Mouse (Mus musculus) heart, embryonic 13.5 days (tissue): ENCODE results near the gene 4930513O06Rik. TPM values are rescaled to one million over a fixed set of nuclear protein-coding genes. Genes with fewer than 3 reads are reported as not detected.

Experiments used
- ATAC-seq: fragments of 200-750 bp; cut with Nextera tagmentation; 2 replicates; pipeline ENCODE4 v1.8.0; 2017; ENCODE audit warnings: moderate TSS enrichment; ENCODE audit not compliant: insufficient number of reproducible peaks, low FRiP score, low TSS enrichment; ENCODE audit errors: extremely low read depth
- H3K27ac ChIP-seq: fragments of 300-500 bp; sonication (generic); replicated peaks from 2 replicates; pipeline ENCODE4 v1.5.1; 2015; ENCODE audit warnings: moderate library complexity, mild to moderate bottlenecking, inconsistent platforms
- H3K27me3 ChIP-seq: fragments of 300-500 bp; sonication (generic); replicated peaks from 2 replicates; pipeline ENCODE4 v1.6.1; 2015; ENCODE audit warnings: mild to moderate bottlenecking, inconsistent platforms
- H3K36me3 ChIP-seq: fragments of 300-500 bp; sonication (generic); 2 replicates; pipeline ENCODE4 v1.6.1; 2015; ENCODE audit warnings: mild to moderate bottlenecking, inconsistent platforms
- H3K4me1 ChIP-seq: fragments of 300-500 bp; sonication (generic); 2 replicates; pipeline ENCODE4 v1.6.1; 2015; ENCODE audit warnings: inconsistent platforms
- H3K4me2 ChIP-seq: fragments of 300-500 bp; sonication (generic); 2 replicates; pipeline ENCODE4 v1.6.1; 2015; ENCODE audit warnings: inconsistent platforms, mild to moderate bottlenecking, moderate library complexity
- H3K4me3 ChIP-seq: fragments of 300-500 bp; sonication (generic); 2 replicates; pipeline ENCODE4 v1.5.1; 2015; ENCODE audit warnings: moderate library complexity, mild to moderate bottlenecking, inconsistent platforms
- H3K9ac ChIP-seq: fragments of 300-500 bp; sonication (generic); 2 replicates; pipeline ENCODE4 v1.6.1; 2015; ENCODE audit warnings: inconsistent platforms, mild to moderate bottlenecking, moderate library complexity
- H3K9me3 ChIP-seq: fragments of 300-500 bp; sonication (generic); 2 replicates; pipeline ENCODE4 v1.6.1; 2016; ENCODE audit warnings: inconsistent platforms
- WGBS: fragments of 180-500 bp; shearing (Covaris S2); methylation state at CpG from one replicate; pipeline ENCODE4 v1.1.7; 2015; ENCODE audit warnings: mixed read lengths; 5-methylcytosine and 5-hydroxymethylcytosine counted together
- polyA plus RNA-seq: library from polyadenylated mRNA; unstranded; fragments of >200 nt; fragmentation: Nextera tagmentation; extraction: Ambion mirVana; gene quantifications from 2 replicates; pipeline ENCODE4 v1.2.1, GENCODE M21; 2015

The 4930513O06Rik gene
- polyA plus RNA-seq: not detected in 2 replicates

- Histone ChIP-seq H3K27ac (no peak within 1 kb of the TSS), H3K4me1 (no peaks in the 10 kb centered on the region), H3K36me3 (no peaks in the 10 kb centered on the region), H3K27me3 (no peaks in the 10 kb centered on the region), H3K4me2 (no peak within 1 kb of the TSS), H3K9me3 (no peaks in the 10 kb centered on the region), H3K9ac (no peak within 1 kb of the TSS), H3K4me3 (no peak within 1 kb of the TSS)
- 74% methylated on average over 1 of the region's 1 CpGs for WGBS
- no peak for ATAC-seq
Measured at GRCm38 (mm10) chrX:139085943-139086342, at the start of gene 4930513O06Rik. Gene 4930513O06Rik, plus strand, starts transcription at chrX:139086243.

DNA sequence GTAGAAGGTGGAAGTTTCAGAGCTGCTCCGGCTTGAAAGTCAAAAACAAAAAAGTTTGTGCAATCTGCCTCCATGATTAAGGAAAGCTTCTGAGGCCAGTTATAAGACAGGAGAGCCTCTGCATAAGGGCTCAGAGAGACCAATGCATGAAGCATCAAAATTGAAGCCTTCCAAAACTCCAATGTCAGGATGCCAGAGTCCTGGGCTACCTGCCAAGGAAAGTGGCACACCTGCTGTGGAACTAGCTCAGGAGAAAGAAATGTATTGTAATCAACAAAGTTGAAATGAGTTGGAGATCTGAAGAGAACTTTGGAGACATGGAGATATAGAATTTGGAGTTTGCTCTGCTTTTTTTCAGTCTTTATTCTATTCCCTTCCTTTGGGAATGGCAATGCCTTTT lies 48.4 kb upstream of the 4930513O06Rik start:
- Histone ChIP-seq H3K4me3 (no peak overlapping the region), H3K4me1 (no peaks in the 10 kb centered on the region), H3K27me3 (no peaks in the 10 kb centered on the region), H3K27ac (no peak overlapping the region), H3K9me3 (no peaks in the 10 kb centered on the region), H3K9ac (no peak overlapping the region), H3K4me2 (no peak overlapping the region), H3K36me3 (no peaks in the 10 kb centered on the region)
- no peak for ATAC-seq
- 66% methylated on average over 1 of the region's 1 CpGs for WGBS

DNA sequence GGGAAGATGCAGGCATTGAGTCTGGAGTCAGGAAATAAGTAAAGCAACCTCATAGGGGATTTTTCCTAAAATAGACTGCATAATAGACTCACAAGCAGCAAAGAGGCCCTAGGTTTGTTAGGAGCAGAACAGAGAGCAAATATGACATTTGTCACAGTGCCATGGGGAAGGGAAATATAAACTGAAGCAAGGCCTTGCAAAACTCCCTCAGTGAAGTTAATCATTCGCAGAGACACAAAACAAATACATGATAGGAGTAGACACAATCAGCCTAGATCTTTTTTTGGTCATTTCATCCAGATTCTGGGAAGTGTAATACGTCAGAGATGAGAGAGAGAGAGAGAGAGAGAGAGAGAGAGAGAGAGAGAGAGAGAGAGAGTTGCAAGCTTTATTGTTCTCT lies 46.7 kb upstream of the 4930513O06Rik start:
- H3K27ac ChIP-seq: no peak overlapping the region
- no peaks in the 10 kb centered on the region for H3K9me3 ChIP-seq
- H3K4me3 ChIP-seq: no peak overlapping the region
- H3K9ac ChIP-seq: no peak overlapping the region
- 53% methylated on average over 2 of the region's 2 CpGs for WGBS
- H3K4me1 ChIP-seq: no peaks in the 10 kb centered on the region
- H3K27me3 ChIP-seq: no peaks in the 10 kb centered on the region
- ATAC-seq: no peak
- no peak overlapping the region for H3K4me2 ChIP-seq
- H3K36me3 ChIP-seq: no peaks in the 10 kb centered on the region

- Histone ChIP-seq H3K9me3 (no peaks in the 10 kb centered on the region), H3K36me3 (no peaks in the 10 kb centered on the region), H3K27me3 (no peaks in the 10 kb centered on the region), H3K4me3 (no peak overlapping the region), H3K4me2 (no peak overlapping the region), H3K4me1 (no peaks in the 10 kb centered on the region), H3K27ac (no peak overlapping the region), H3K9ac (no peak overlapping the region)
- no peak for ATAC-seq
- WGBS: 92% methylated on average over 1 of the region's 1 CpGs
Measured at GRCm38 (mm10) chrX:139041148-139041547, 44.9 kb upstream of the 4930513O06Rik start.

DNA sequence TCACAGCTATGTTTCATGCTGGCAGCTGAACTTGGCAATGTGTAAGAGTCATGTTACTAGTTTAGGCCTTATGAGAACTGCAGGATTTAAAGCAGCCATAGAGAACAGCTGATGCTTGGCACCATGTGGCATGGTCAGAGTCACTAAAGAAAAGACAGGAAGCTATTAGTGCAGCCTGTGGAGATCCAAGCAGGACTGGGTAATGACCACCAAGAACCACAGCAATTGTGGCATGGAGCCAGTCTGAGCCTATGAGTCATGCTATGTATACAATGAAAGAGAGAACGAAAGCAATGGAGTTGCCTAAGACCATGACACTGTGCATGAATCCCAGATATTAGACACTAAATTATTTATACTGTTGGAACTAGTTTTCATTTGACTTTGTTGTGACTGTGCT lies 34.1 kb upstream of the 4930513O06Rik start:
- no peaks in the 10 kb centered on the region for H3K27me3 ChIP-seq
- no peak overlapping the region for H3K9ac ChIP-seq
- H3K27ac ChIP-seq: no peak overlapping the region
- 55% methylated on average over 1 of the region's 1 CpGs for WGBS
- H3K9me3 ChIP-seq: no peaks in the 10 kb centered on the region
- ATAC-seq: no peak
- no peak overlapping the region for H3K4me3 ChIP-seq
- H3K36me3 ChIP-seq: no peaks in the 10 kb centered on the region
- no peaks in the 10 kb centered on the region for H3K4me1 ChIP-seq
- H3K4me2 ChIP-seq: no peak overlapping the region

GRCm38 (mm10) chrX:139053149-139053548 lies 32.9 kb upstream of the 4930513O06Rik start:
- no peak for ATAC-seq
- H3K27ac ChIP-seq: no peak overlapping the region
- H3K4me3 ChIP-seq: no peak overlapping the region
- H3K9me3 ChIP-seq: no peaks in the 10 kb centered on the region
- whole genome bisulfite sequencing: 72% methylated on average over 1 of the region's 1 CpGs
- no peak overlapping the region for H3K4me2 ChIP-seq
- H3K9ac ChIP-seq: no peak overlapping the region
- H3K27me3 ChIP-seq: no peaks in the 10 kb centered on the region
- H3K36me3 ChIP-seq: no peaks in the 10 kb centered on the region
- no peaks in the 10 kb centered on the region for H3K4me1 ChIP-seq

DNA sequence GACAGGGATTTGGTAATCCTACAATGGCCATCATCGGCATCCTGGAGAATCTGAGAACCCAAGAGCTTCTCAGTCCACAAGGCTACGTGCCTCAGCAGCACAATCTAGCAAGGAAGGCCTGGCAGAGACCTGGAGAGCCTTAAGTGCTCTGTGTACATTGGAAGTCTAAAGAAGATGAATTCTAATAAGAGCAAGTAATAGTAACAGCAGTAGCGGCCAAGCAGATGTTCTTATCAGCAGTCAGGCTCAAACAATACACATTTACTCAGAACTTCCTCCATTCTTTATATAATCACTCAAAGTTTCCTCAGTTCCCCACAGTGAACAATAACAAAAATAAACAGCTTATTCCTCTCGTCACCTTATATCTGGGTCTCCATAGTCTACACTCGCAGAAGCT lies 22.0 kb upstream of the 4930513O06Rik start:
- Histone ChIP-seq H3K4me1 (no peaks in the 10 kb centered on the region), H3K27me3 (no peaks in the 10 kb centered on the region), H3K4me2 (no peak overlapping the region), H3K4me3 (no peak overlapping the region), H3K27ac (no peak overlapping the region), H3K36me3 (no peaks in the 10 kb centered on the region), H3K9me3 (no peaks in the 10 kb centered on the region), H3K9ac (no peak overlapping the region)
- ATAC-seq: no peak
- WGBS: 69% methylated on average over 5 of the region's 5 CpGs

GRCm38 (mm10) chrX:139078493-139078892 lies 7.5 kb upstream of the 4930513O06Rik start:
- Histone ChIP-seq H3K27ac (no peak overlapping the region), H3K9me3 (no peaks in the 10 kb centered on the region), H3K4me1 (no peaks in the 10 kb centered on the region), H3K4me2 (no peak overlapping the region), H3K4me3 (no peak overlapping the region), H3K9ac (no peak overlapping the region), H3K36me3 (no peaks in the 10 kb centered on the region), H3K27me3 (no peaks in the 10 kb centered on the region)
- no peak for ATAC-seq
- WGBS: 73% methylated on average over 2 of the region's 2 CpGs

DNA sequence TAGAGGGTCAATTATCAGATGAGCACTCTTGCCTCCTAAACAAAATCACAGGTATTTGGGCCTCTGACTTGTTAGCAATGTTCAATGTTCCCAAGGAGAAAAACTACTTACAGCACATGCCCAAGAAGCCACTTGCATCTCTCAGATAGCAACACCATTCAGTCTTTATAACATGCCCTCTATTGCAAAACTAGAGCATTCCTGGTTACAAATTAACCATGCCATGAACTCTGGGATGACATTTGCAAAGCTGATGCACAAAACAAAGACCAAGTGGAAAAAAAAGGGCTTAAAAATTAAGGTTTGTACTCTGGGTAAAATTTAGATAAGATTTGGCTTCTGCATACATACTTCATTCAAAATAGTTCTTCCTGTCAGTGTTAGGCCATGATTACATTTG lies 966 bp upstream of the 4930513O06Rik start, which contains the start of gene Serpina7:
TSS of gene Serpina7 (minus strand) at position 160 of the 400 bp plus-strand sequence.
- Histone ChIP-seq H3K9me3 (no peaks in the 10 kb centered on the region), H3K27me3 (no peaks in the 10 kb centered on the region), H3K4me1 (no peaks in the 10 kb centered on the region), H3K4me2 (no peak within 1 kb of the TSS), H3K36me3 (no peaks in the 10 kb centered on the region), H3K27ac (no peak within 1 kb of the TSS), H3K4me3 (no peak within 1 kb of the TSS), H3K9ac (no peak within 1 kb of the TSS)
- ATAC-seq: no peak

DNA sequence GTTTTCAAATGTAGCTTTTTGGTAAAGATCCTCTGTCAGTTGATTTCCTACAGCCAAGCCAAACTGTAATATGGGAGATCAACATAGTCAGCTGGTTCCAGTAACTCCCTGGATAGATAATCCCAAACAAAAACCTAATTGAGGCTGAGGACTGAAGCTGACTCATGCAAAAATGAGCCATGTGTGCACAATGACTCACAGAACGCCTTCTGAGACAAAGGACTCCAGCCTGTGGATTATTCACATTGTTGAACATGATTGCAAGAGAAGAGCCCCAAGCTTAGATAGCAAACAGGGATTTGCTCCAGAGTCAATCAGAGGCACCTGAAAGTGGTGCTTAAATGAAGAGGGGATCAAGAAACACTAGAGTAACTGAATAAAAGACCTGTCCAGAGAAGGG lies 11.2 kb downstream of the 4930513O06Rik start:
- H3K4me2 ChIP-seq: no peak overlapping the region
- H3K4me3 ChIP-seq: no peak overlapping the region
- H3K9ac ChIP-seq: no peak overlapping the region
- no peaks in the 10 kb centered on the region for H3K36me3 ChIP-seq
- H3K27ac ChIP-seq: no peak overlapping the region
- H3K27me3 ChIP-seq: no peaks in the 10 kb centered on the region
- ATAC-seq: no peak
- WGBS: 50% methylated on average over 1 of the region's 1 CpGs
- no peaks in the 10 kb centered on the region for H3K4me1 ChIP-seq
- no peaks in the 10 kb centered on the region for H3K9me3 ChIP-seq

DNA sequence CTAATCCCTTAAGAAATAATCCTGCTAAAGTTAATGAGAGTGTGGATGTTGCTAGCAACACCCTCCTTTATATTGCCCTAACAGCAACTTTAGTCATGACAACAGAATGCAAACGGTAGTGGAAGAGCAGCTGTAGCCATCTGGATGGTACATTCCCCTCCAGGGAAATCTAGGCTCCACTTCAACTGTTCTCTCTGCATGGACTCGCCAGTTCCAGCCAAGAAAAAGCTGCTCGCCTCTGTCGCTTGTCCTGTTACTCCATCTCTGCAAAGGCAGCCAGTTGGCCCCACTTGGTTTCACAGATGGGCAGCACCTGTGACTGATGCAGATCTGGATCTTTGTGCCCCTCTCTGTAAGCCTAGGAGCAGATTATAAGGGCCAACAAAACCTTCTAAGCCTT lies 48.0 kb downstream of the 4930513O06Rik start:
- Histone ChIP-seq H3K36me3 (no peaks in the 10 kb centered on the region), H3K27ac (no peak overlapping the region), H3K4me1 (no peaks in the 10 kb centered on the region), H3K9me3 (no peaks in the 10 kb centered on the region), H3K4me2 (no peak overlapping the region), H3K4me3 (no peak overlapping the region), H3K9ac (no peak overlapping the region), H3K27me3 (no peaks in the 10 kb centered on the region)
- ATAC-seq: no peak
- WGBS: 67% methylated on average over 4 of the region's 4 CpGs
